18 mouse cellular contexts compared by ENCODE assay signal in genomic region chr4:67885204-67885603, GRCm38 (mm10).
DNase-seq lines count a peak whose midpoint lies in the region; ATAC-seq lines count a peak whose summit lies in the region.
"Had no signal": no experiment of that assay in that cellular context is flagged by ENCODE, and none has a peak within 500 bp of the region (broad histone marks: within the 10 kb centered on the region; RNA-seq: fewer than 3 reads in every experiment).

No protein-coding gene starts in this region.

- ATAC-seq in granulocyte monocyte progenitor cell, adult 5-6 weeks (replicated peaks; ENCODE audit: poor library complexity, severe bottlenecking), result no peak
- ATAC-seq: liver, embryonic 12.5 days had no signal

- DNase-seq in cerebellum, postnatal 10 days, result peak; percentile 29 to 44
- DNase-seq in cerebellum, postnatal 36 days, result no peak
- peak; percentile 17 for DNase-seq in left cerebral cortex, postnatal 4 days
- no peak for DNase-seq in left cerebral cortex, adult 9 months (ENCODE audit: low spot score in 2 of 2)
- peak; percentile 89 for DNase-seq in kidney, adult 9 months
- peak; percentile 48 for DNase-seq in kidney, postnatal 14 days
- DNase-seq in lung, postnatal 10 days, result no peak
- DNase-seq: adrenal gland, postnatal 25 days; cerebellum, adult 11 months; gastrocnemius, adult 2 months; heart, postnatal 36 days; lung, embryonic 14.5 days; lung, postnatal 4 days; midbrain, embryonic 14.5 days; thymus, adult 2 months; thymus, postnatal 4 days had no signal

- intact Hi-C loops in left cerebral cortex, postnatal 4 days (cut with DNase I), result no loop called here

Comparison
In these comparisons a context has a peak if more than half of its experiments do, and no peak if none do; other contexts are left out.
1. DNase-seq: peak in cerebellum, postnatal 10 days (2 of 2), left cerebral cortex, postnatal 4 days (single experiment), kidney, adult 9 months (single experiment) and kidney, postnatal 14 days (single experiment); none in cerebellum, postnatal 36 days (0 of 2), left cerebral cortex, adult 9 months (0 of 2) and lung, postnatal 10 days (single experiment).